Mouse (Mus musculus): ENCODE measurements around the gene Dlk2.
A peak's percentile ranks its signal among the peaks of the same experiment; 100 is the strongest.

Dlk2 gene

GRCm38 (mm10) chr17:46272675-46273074, 24.5 kb upstream of the Dlk2 start:
- DNase-seq (ENCODE audit: low read depth, low spot score): no peak

DNA sequence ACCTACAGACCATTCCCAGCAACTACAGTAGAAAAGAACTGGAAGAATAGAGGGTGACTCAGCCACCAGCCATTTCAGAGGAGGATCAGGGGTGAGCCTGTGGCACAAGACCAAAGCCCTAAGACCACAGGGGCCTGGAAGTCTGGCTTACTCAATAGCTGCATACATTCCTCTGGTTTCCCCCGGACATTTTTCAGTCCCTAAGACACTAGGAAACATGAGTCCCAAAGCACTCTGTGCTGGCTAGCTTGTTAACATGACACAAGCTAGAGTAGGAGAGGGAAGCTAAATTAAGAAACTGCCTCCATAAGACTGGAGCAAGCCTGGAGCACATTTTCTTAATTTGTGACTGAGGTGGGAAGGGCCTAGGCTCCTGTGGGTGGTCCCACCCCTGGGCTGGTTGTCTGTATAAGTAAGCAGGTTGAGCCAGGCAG, 23.4 kb upstream of the Dlk2 start:
- DNase-seq (ENCODE audit: low read depth, low spot score): no peak

GRCm38 (mm10) chr17:46274465-46274864, 22.8 kb upstream of the Dlk2 start:
- no peak for DNase-seq (ENCODE audit: low read depth, low spot score)

- no peak for DNase-seq (ENCODE audit: low read depth, low spot score)
Measured at GRCm38 (mm10) chr17:46275034-46275433, 22.2 kb upstream of the Dlk2 start.

- no peak for DNase-seq (ENCODE audit: low read depth, low spot score)
Measured at GRCm38 (mm10) chr17:46275506-46275905, 21.7 kb upstream of the Dlk2 start.

DNA sequence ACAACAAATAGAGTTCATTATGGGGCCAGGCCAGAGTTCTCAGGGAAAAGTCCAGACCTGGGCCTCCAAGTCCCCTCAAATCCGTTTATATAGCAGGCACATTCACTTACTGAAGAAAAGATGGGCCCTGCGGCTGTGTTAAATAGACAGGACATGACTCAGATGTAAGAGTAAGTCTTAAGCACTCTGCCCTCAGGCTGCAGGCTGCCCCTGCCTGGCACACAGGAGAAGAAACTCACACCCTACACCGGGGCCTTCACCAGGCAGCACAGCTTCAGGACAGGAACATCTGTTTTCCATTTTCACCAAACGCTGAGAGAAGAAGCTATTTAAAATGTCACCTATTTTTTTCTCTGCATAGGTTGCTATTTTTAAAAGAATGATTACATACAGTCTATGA, 19.6 kb upstream of the Dlk2 start:
- DNase-seq (ENCODE audit: low read depth, low spot score): no peak

DNA sequence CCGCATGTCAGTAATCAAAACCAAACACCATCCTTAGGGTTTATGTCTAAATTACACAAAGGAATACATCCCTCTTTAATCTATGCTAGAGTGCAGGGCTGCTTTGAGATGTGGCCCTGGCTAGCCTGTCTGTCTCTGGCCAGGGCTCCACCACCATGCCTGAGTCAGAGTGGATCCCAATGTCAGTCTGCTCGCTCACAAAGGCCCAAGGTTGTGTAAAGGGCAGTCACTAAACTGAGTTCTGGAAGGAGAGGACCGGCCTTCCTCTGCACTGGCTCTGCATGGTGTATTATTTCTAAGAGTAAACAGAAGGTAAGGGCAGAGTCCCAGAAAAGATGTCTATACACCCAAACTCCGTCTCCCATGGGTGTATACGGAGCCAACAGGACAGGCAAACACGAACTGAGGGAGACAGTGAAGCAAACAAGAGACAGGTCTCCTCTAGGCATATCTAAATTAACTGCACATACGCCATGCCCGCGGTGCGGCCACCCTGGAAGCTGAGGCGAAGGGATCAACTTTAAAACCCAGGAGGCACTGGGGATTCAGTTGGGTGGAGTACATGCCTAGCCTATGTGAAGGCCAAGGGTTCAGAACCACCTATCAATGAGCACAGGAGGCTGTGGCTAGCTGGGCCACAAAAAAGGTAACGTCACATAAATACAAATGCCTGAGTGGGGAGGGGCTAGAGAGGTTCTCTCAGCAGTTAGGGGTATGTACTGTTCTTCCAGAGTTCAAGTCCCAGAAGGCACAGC, 19.0 kb upstream of the Dlk2 start:
- no peak for DNase-seq (ENCODE audit: low read depth, low spot score)

DNA sequence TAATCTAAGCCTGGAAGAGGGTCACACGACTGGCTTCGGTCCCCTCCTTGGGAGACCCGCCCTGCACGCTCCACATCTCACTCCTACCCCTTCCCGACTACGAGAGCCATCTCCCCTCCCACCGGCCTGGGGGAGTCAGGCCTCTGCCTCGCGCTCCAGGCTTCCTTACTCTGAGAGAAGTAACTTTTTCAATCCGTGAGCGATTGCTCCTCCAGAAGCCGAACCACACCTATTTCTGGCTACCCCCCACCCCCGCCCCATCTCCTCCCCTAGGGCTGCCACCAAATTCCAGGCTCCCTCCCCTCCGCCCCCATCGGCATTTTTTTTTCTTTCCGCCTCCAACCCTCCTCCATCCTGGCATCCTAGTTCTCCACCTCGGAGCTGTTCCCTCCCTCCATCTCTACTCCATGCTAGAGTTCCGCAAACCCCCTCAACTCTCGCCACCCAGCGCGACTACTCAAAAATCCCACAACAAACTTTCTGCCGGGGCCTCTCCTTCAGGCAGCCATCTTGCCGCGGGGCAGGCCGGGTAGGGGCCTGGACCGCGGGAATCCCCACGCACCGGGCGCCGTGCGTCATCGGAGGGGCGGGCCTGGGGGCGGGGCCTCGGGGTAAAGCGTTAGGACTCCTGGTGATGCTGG, 14.6 kb upstream of the Dlk2 start, which contains the start of gene Tjap1:
Gene Tjap1 (minus strand): TSS at position 544 of the 641 bp plus-strand sequence.
- DNase-seq (ENCODE audit: low read depth, low spot score): peak; percentile 67

GRCm38 (mm10) chr17:46283140-46283539, 14.1 kb upstream of the Dlk2 start:
- DNase-seq (ENCODE audit: low read depth, low spot score): no peak

- DNase-seq (ENCODE audit: low read depth, low spot score): no peak
Measured at GRCm38 (mm10) chr17:46283911-46284310, 13.3 kb upstream of the Dlk2 start.

GRCm38 (mm10) chr17:46284653-46285052, 12.6 kb upstream of the Dlk2 start:
- DNase-seq (ENCODE audit: low read depth, low spot score): no peak

DNA sequence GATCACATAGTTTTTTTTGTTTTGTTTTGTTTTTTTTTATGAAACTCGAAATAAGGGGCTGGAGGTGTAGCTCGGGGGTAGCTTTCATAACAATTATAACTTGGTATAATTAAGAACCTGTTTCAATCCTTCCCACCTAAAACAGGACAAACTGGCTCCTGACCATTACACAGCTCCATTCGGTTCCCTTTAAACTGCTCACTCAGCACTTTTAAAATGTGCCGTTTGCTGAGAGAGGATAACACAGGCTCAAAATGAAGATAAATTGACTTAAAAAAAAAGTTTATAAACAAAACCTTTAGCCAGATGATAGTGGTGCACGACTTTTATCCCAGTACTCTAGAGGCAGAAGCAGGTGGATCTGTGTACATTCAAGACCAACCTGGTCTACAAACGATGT, 11.8 kb upstream of the Dlk2 start:
- DNase-seq (ENCODE audit: low read depth, low spot score): no peak

DNA sequence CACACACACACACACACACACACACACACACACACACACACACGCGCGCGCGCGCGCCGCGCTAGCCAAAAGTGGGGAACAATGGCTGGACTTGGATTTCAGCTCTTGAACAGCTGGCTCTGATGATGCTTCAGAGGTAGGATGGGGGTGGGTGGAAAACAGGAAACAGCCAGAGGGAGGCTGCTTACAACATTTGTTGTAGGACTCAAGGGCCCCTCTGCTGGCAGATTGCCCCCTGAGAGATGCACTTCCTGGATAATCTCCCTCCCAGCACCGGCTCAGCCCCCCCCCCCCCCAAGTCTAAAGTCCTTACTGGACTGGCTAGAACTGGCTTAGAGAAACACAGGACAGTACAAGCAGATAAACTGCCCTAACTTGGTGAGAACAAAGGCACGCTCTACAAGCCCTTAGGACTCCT, 9.5 kb upstream of the Dlk2 start:
- DNase-seq (ENCODE audit: low read depth, low spot score): no peak

GRCm38 (mm10) chr17:46296601-46297000, 620 bp upstream of the Dlk2 start:
- no peak for DNase-seq (ENCODE audit: low read depth, low spot score)

DNA sequence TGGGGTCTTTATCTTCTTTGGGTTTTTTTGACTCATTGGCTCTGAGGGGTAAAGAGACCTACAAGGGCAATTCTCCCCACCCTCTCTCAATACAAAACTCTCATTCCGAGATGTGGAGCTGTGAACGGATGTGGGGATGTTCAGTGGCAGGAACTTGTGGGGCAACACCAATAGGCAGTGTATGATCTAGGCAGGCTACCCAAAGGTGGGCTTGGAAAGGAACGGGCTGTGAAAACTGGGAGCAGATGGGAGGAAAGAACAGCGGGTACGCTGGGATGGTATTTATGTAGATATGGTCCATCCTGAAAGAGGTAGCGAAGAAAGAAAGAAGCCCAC, 225 bp upstream of the Dlk2 start:
- DNase-seq (ENCODE audit: low read depth, low spot score): no peak

DNA sequence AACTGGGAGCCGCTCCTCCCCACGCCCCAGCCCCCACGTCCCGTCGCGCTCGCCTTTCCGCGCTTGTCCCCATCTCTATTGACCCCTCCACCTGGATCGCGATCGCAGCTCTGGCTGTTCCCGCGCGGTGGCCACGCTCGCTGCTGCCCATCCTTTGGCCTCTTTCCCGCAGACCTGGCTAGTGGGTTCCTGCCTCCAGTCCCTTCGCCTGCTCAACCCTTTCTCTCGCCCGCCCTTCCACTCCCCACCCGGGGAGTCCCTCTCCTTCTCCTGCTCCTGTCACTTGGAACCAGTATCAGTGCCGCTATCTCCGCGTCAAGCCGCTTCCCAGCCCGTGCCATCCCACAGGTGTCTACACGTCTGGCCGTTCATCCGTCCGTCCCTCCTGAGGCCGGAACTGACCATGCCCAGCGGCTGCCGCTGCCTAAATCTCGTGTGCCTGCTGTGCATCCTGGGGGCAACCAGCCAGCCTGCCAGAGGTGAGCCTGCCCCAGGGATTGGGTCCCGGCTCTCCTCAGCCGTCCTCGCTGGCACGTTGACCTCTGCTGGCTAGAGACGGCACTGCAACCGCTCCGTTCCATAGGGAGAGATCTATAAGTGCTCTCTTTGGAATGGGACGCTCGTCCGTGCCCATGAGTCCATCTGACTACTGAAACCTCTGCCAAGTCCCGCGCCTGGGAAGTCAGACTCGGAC, 1.1 kb downstream of the Dlk2 start:
- peak; percentile 51 for DNase-seq (ENCODE audit: low read depth, low spot score)

GRCm38 (mm10) chr17:46301892-46302291, 4.7 kb downstream of the Dlk2 start:
- DNase-seq (ENCODE audit: low read depth, low spot score): no peak

DNA sequence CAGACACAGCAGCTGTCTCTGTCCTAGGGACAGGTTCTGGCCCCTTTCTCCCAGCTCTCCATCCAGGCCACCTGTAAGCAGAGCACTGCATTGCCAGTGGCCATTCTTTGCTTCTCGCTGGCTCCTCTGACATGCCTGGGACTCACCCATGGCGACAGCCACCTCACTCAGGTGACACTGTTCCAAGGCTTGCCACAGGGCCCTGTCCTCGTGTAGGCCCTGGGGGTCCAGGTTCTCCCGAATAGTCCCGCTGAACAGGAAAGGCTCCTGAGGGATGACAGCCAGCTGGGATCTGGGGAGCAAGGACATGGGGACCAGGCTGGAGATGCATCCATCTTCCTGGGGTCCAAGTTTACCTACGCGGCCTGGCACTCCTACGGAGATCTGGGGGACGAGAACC, 7.0 kb downstream of the Dlk2 start:
- no peak for DNase-seq (ENCODE audit: low read depth, low spot score)

GRCm38 (mm10) chr17:46306956-46307355, 9.7 kb downstream of the Dlk2 start:
- no peak for DNase-seq (ENCODE audit: low read depth, low spot score)

- DNase-seq (ENCODE audit: low read depth, low spot score): no peak
Measured at GRCm38 (mm10) chr17:46309835-46310234, 12.6 kb downstream of the Dlk2 start.

DNA sequence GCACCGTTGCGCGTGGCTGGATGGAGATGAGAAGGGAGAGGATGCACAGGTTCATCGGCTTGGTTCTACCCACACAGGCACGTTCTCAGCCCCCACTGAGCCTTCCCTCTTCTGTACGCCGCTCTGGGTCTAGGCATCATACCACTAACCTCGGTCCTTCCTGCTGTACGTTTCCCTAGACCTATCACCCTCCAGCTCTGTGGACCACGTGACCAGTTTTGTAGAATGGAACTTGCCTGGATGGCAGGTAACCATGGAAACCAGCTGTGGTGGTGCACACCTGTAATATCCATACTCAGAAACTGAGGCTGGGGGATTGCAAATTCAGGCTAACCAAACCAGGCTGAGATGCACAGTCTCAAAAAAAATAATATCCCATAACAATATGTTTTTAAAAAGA, 13.3 kb downstream of the Dlk2 start:
- no peak for DNase-seq (ENCODE audit: low read depth, low spot score)

- DNase-seq (ENCODE audit: low read depth, low spot score): no peak
Measured at GRCm38 (mm10) chr17:46313135-46313715, 16.0 kb downstream of the Dlk2 start.
